Mouse (Mus musculus): ENCODE data around the gene Hmg20b.

Hmg20b gene

GRCm38 (mm10) chr10:81377793-81378552, 27.7 kb upstream of the Hmg20b start, which contains the start of gene Fzr1:
Fzr1 (minus strand) TSS chr10:81378516.
- DNase-seq = no peak

- no peak for DNase-seq
Observed at GRCm38 (mm10) chr10:81377362-81377664, 27.0 kb upstream of the Hmg20b start.

GRCm38 (mm10) chr10:81376561-81377361, 26.5 kb upstream of the Hmg20b start:
- DNase-seq = no peak

- no peak for DNase-seq
Observed at GRCm38 (mm10) chr10:81375322-81375721, 25.0 kb upstream of the Hmg20b start.

- DNase-seq = no peak
Observed at GRCm38 (mm10) chr10:81367207-81367495, 16.9 kb upstream of the Hmg20b start.

GRCm38 (mm10) chr10:81366477-81367206, 16.4 kb upstream of the Hmg20b start:
- DNase-seq = no peak

GRCm38 (mm10) chr10:81365672-81366476, 15.6 kb upstream of the Hmg20b start, which contains the start of gene 4930404N11Rik:
4930404N11Rik (minus strand) TSS chr10:81365816.
- no peak for DNase-seq

- peak; percentile 67 for DNase-seq
Observed at GRCm38 (mm10) chr10:81365073-81365472, 14.8 kb upstream of the Hmg20b start.

- no peak for DNase-seq
Observed at GRCm38 (mm10) chr10:81364666-81365065, 14.4 kb upstream of the Hmg20b start.

GRCm38 (mm10) chr10:81363436-81364346, 13.4 kb upstream of the Hmg20b start:
- DNase-seq = no peak

GRCm38 (mm10) chr10:81362336-81362949, 12.2 kb upstream of the Hmg20b start:
- DNase-seq = no peak

GRCm38 (mm10) chr10:81360721-81361120, 10.4 kb upstream of the Hmg20b start:
- DNase-seq = no peak

- no peak for DNase-seq
Observed at GRCm38 (mm10) chr10:81358841-81359240, 8.6 kb upstream of the Hmg20b start.

- DNase-seq = no peak
Observed at GRCm38 (mm10) chr10:81358209-81358608, 7.9 kb upstream of the Hmg20b start.

GRCm38 (mm10) chr10:81356991-81357844, 6.9 kb upstream of the Hmg20b start, which contains the start of gene Mfsd12:
Mfsd12 (plus strand) TSS chr10:81357491.
- DNase-seq = peak; percentile 90

GRCm38 (mm10) chr10:81356352-81356990, 6.2 kb upstream of the Hmg20b start:
- peak; percentile 83 for DNase-seq

- no peak for DNase-seq
Observed at GRCm38 (mm10) chr10:81355533-81355932, 5.3 kb upstream of the Hmg20b start.

- DNase-seq = no peak
Observed at GRCm38 (mm10) chr10:81354738-81355477, 4.6 kb upstream of the Hmg20b start.

All from layer of hippocampus, adult 9-11 months (tissue).